Mouse (Mus musculus): ENCODE measurements at regions not wholly inside any gene's neighbourhood (a gene's known extent, or its start where the extent isn't known, plus 50 kb on each side); places are given as distances from the start of the nearest gene placed in this dataset.

DNA sequence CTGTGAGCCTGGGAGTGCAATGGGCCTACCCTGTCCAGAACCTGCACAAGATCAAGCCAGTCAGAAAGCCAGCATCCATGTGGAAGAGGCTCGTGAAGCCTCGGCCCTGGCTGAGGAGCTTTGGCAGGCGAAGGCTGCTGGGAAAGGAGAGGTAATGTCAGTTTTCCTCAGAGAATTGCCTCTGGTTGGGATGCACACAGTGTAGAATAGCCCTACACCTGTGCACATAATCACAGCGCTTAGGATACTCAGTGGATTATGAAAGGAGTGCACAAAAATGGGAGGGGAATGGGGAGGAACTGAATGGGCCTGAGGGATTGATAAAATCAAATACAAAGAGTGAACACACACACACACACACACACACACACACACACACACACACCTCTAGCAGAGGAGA is 319.9 kb upstream of the Sphkap start:
- TF ChIP-seq CTCF (conservative IDR thresholded peaks at IDR 0.05; ENCODE audit: low read length), result no peak
- TF ChIP-seq NANOG (IDR thresholded peaks at IDR 0.05; ENCODE audit: borderline replicate concordance, low read length), result no peak

All from E14TG2a.4 (cell line).